Mouse (Mus musculus) small intestine, adult 2 months (tissue): Measurements from ENCODE around the gene Eprs.

ENCODE experiments used
- CTCF ChIP-seq: fragments of 200-500 bp; IDR thresholded peaks from 2 replicates; pipeline ENCODE4 v1.5.1; 2012; ENCODE audit warnings: low read depth, mild to moderate bottlenecking, control low read depth, inconsistent platforms, low read length, moderate library complexity, mixed read lengths; ENCODE audit not compliant: insufficient replicate concordance, insufficient read length; ENCODE audit errors: extremely low read depth
- POLR2A ChIP-seq: fragments of 200-500 bp; IDR thresholded peaks from 2 replicates; pipeline ENCODE4 v1.6.1; 2012; ENCODE audit warnings: low read depth, mild to moderate bottlenecking, control low read depth, inconsistent platforms, low read length, moderate library complexity

DNA sequence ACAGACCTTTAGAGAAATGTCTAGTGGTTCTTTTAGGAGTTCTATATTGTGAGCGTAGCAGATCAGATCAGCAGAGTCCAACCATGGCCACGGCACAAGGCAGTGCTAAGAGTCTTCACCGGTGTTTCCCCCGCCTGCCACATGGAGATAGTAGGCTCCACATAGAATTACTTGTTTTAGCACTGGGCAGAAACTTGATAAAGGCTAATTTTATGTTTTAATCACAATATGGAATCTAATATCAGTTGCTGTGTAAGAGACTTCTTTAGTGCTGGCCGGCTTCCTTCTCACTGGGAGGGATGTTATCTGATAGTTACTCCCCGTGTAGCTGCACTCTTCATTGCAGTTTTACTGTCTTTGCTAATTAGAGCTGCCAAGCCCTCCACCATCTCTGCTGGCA, 70.3 kb downstream of the Eprs start:
- TF ChIP-seq CTCF (no peak), POLR2A (no peak)
